Mouse (Mus musculus): ENCODE data around the gene 1300017J02Rik.
A peak's percentile ranks its signal among the peaks of the same experiment; 100 is the strongest.
"Not testable (repeated sequence)": the region's sequence is repeated elsewhere in the genome, so short reads cannot be mapped to it uniquely, and the experiment has no call there.

1300017J02Rik gene

DNA sequence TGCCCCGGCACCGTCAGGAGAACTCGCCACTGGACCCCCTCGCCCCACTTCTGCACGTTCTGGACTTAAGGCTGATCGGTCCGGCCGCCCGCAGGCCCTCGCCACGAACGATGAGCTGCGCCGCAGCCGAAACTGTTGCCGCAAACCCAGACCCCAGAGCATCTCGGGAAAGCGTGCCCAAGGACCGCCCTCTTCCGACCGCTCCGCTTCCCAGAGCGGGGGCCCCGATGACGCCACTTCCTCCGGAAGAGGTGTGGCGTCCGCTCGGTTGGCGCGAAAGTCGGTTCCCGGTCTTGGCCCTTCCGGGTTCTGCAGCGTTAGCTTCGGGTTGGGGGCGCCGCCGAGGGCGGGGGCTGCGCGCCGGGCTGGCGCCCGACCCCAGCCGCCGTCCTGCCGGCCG lies at the start of gene 1300017J02Rik, which contains the start of gene Topbp1:
TSS of gene 1300017J02Rik (minus strand) at position 156 of the 400 bp plus-strand sequence.
TSS of gene Topbp1 (plus strand) at position 289 of the 400 bp plus-strand sequence.
- DNase-seq = peak; percentile 98

DNA sequence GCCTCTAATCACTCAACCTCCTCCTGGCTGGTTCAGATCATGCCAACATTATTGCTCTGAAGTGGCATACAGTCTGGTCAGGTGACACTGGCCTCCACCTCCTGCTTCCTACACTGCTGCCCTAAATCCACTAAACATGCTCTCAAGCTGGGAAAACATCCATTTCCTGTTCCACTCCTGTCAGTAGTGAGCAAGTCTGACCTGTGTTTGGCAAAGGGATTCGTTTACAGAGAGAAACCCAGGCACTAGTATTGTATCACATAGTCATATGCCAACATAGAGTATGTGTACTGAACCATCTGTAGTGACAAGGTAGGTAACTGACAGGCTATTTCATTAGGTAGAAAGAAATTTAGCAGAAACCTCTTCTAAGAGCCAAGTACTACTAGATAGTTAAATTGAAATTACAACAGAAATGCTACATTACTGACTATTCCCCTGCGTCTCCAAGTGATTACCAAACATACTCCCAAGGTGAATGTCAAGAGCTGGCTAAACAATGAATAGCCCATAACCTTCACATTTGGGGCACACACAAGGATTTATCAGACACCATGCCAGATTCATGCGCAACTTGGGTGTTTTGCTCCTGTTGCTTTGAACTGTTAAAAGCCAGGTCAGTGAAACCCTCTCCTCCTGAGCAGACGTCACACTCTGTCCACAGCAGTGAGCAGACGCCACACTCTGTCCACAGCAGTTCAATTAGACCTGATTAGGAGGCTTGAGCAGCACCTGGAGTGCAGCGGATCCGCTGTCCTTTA lies 48.8 kb upstream of the 1300017J02Rik start:
- not testable (repeated sequence) for DNase-seq

GRCm38 (mm10) chr9:103348791-103349190 lies 43.9 kb upstream of the 1300017J02Rik start:
- no peak for DNase-seq

GRCm38 (mm10) chr9:103347996-103348490 lies 43.2 kb upstream of the 1300017J02Rik start:
- DNase-seq = no peak

- no peak for DNase-seq
Observed at GRCm38 (mm10) chr9:103347045-103347444, 42.2 kb upstream of the 1300017J02Rik start.

GRCm38 (mm10) chr9:103336912-103337311 lies 32.0 kb upstream of the 1300017J02Rik start:
- DNase-seq = no peak

DNA sequence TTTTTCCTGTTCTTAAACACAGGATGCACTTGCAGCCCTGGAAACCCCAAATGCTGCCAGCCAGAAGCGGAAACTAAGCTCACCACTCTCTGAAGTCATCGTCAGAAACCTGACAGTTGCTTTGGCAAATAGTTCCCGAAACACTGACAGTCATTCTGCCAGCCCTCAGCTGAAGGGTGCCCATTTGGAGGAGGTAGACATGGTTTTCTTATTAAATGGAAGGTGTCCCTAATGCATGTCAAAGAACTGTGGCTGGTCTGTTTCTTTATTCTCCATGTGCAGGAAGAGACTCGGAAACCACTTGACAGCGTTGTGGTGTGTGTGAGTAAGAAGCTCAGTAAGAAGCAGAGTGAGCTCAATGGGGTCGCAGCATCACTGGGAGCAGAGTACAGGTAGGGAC lies 27.8 kb upstream of the 1300017J02Rik start:
- no peak for DNase-seq

- DNase-seq = no peak
Observed at GRCm38 (mm10) chr9:103326449-103326848, 21.6 kb upstream of the 1300017J02Rik start.

DNA sequence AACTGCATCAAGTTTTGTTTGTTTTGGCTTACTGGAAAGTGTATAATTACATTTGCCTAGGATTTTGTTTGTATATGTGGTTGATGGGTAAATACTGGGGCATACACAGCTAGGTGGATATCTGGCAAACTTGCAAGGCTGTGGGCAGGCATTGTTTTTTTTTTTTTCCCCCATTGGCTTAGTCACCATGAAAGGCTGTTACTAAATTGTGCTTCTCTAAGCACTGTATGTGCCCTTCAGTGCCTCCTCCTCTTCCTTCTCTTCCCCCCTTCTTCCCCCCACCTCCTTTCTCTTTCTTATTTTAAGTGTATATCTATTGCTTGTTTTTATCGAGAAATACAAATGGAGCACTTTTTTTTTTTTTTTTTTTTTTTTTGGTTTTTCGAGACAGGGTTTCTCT lies 19.8 kb upstream of the 1300017J02Rik start:
- DNase-seq = no peak

GRCm38 (mm10) chr9:103309832-103310231 lies 5.0 kb upstream of the 1300017J02Rik start:
- no peak for DNase-seq

DNA sequence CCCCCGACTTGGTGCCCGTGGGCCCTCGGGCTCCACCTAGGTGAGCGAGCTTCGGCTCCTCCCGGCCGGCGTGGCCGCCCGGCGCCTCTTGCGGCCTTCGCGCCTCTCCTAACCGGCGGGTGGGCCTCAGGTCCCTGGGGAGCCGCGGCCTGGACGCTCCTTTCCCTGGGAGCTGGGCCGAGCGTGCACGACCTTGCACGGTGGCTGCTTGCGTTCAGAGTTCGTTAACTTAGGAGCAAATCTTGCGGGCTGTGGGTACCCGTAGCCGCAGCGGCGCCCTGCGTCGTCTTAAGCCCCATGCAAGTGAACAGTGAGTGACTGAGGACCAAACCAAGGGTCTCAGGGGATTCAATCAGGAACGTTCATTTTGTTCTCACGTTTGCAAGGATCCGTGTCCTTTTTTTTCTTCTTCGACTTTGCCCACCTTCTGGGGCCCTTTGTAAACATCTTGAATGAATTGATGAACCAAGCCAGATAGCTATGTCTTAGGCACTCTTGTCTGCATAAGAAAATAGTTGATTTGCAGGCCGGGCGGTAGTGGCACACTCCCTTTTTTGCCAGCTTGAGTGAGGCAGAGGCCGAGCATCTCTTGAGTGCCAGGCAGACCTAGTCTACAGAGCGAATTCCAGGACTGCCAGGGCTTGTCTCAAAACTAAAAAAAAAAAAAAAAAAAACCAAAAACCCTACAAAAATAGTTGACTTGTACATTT lies 605 bp upstream of the 1300017J02Rik start:
- no peak for DNase-seq

GRCm38 (mm10) chr9:103302666-103303065 lies 2.2 kb downstream of the 1300017J02Rik start:
- peak; percentile 75 for DNase-seq

GRCm38 (mm10) chr9:103302239-103302638 lies 2.6 kb downstream of the 1300017J02Rik start:
- DNase-seq = no peak

DNA sequence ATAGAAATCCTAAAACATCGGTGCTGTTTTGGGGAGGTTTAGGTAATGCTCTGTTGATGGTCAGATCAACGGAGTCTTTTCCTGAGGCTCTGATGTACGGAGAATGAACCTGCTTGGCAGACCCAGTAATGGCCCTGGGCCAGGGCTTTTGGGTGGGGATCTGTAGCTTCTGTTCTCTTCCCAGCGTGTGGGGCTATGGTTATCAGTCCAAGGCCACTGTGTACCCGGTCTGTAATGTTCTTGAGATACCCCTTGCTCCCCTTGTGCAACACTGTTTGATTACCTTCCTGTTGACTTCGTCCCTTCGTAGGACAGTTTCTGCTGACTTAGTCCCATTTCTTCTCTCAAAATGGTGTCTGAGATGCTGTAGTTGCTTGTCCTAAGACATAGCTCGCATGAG lies 3.8 kb downstream of the 1300017J02Rik start:
- no peak for DNase-seq

- DNase-seq = no peak
Observed at GRCm38 (mm10) chr9:103294507-103294906, 10.4 kb downstream of the 1300017J02Rik start.

DNA sequence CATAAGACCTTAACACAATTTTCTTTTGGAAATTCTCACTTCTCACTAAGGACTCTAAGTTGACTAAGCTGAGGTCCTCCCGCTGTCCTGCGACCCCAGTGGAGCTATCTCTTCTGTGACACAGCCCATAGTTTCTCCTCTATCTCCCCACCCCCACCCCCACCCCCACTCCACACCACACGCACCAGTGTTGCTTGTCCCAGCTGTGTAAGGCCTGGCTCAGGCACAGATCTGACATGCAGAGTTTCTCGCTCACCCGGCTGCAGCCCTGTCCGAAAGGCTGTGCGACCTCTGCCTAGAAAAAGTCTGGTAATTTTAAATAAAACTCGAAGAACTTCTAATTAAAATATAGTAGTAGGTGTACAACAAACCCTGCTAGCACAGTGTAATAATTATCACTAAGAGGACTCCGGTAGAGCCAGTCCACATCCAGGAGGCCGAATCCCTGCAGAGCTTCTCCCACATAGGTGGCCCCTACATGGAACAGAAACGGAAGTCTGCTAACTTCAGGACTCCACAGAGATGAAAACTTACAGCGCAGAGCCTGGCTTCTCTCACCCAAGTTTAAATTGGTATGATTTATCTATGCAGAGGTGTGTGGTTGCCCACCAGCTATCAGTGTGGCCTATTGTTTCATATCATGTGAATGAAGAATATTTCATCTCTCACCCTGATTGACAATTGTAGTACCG lies 16.2 kb downstream of the 1300017J02Rik start:
- no peak for DNase-seq

DNA sequence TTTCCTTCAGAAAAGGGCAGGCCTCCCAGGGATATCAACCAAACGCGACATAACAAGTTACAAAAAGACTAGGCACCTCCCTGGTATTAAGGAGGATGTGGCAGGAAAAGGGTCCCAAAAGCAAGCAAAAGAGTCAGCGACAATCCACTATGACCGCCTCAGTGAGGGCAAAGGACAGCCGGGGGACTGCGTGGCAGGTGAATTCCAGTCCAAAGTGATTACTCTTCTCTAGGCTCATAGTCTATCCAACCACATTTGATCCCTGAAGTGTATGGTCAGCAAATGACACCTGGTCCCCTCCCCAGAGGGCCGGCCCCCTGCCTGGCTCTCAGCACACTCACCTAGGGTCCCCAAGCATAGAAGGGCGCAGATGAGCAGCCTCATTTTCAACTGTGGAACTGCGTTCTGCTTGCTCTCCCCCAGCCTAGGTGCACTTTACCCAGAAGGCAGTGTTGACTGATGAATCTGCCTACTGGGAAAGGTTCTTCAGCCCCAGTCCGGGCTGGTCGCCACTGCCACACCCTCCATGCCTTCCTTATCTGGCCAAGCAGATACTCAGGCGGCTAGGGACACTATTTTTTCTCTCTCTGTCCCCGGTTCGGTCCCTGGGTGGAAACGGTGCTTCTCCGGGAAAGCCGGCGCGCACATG lies 16.9 kb downstream of the 1300017J02Rik start:
- DNase-seq = no peak

DNA sequence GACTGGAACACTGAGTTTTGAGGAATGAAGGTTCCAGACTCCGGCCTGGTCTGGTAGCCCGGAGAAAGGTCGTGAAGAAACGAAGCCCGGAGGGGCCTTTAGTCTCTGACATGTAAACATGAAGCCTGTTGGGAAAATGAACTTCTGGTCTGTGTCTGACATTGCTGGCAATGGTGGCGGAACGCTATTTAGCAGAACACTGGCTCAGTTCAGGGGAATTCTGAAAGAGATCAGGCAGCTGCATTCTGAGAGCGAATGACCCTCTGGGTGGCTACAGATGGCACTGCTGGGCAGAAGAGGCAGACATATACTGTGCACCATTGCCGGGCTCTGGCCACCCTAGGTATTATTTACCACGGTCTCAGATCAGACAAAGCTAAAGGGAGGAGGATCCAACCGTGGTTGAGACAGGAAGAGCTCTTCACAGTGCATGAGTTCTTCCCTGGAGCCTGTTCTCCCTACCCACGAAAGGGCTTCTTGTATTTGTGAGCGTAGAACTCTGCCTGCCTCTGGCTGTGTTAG lies 17.9 kb downstream of the 1300017J02Rik start:
- DNase-seq = no peak

- no peak for DNase-seq
Observed at GRCm38 (mm10) chr9:103286396-103286795, 18.5 kb downstream of the 1300017J02Rik start.

DNA sequence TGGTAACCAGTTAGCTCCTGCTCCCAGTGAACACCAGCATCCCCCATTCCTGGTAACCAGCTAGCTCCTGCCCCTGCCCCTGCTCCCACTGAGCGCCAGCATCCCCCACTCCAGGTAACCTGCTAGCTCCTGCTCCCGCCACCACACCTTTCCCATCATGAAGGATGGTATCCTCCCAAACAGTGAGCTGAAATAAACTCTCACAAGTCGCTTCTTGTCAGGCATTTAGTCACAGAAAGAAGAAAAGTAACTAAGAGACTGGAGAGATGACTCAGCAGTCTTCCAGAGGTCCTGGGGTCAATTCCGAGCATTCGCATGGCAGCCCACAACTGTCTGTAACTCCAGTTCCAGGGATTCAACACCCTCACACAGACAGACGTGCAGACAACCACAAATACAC lies 28.0 kb downstream of the 1300017J02Rik start:
- no peak for DNase-seq

DNA sequence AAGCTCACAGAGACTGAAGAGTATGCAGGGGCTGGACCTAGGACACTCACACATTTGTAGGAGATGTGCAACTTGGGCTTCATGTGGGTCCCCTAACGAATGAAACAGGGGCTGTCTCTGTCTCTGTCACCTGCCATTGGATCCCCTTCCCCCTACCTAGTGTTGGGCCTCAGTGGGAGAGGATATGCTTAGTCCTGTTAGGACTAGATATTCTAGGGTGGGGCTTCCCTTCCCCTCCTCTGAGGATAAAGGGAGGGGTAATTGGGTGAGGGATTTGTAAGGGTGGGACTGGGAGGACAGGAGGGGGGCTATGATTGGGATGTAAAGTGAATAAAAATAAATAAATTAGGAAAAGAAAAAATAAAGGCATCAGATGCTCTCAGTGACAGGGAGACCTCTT lies 29.2 kb downstream of the 1300017J02Rik start:
- no peak for DNase-seq

DNA sequence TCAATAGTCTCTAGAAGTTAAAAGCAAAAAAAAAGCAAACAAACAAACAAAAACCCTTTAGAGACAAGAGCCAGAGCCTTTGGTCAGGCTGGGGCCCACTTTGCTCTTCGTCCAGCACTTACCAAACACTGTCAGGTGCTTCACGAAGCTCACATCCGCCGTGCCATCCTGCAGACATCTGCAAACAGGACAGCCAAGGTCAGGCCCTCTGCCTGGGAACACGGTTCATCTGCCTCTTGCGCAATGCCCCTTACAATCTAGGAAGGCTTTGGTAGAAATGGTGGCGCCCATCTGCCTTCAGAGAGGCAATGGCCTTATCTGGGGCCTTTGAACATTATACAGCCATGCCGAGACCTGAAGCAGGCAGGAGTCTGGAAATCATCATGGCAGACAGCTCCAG lies 30.1 kb downstream of the 1300017J02Rik start:
- DNase-seq = no peak

GRCm38 (mm10) chr9:103271104-103271503 lies 33.8 kb downstream of the 1300017J02Rik start:
- DNase-seq = no peak

Measured in embryo, embryonic 11 days (tissue).